Mouse (Mus musculus): Measurements from ENCODE around the gene Cage1. TPM values are rescaled to one million over a fixed set of nuclear protein-coding genes. Genes with fewer than 3 reads are reported as not detected.

The Cage1 gene
- polyA plus RNA-seq (2014; fragmentation: Illumina TruSeq; extraction: RNeasy Lipid Tissue Mini Kit (QIAGEN cat#74804); ENCODE audit: low read depth, low replicate concordance), result 8.1 TPM

GRCm38 (mm10) chr13:38037044-38037687 is at the start of gene Cage1:
Cage1 (minus strand) TSS chr13:38037069.

DNA sequence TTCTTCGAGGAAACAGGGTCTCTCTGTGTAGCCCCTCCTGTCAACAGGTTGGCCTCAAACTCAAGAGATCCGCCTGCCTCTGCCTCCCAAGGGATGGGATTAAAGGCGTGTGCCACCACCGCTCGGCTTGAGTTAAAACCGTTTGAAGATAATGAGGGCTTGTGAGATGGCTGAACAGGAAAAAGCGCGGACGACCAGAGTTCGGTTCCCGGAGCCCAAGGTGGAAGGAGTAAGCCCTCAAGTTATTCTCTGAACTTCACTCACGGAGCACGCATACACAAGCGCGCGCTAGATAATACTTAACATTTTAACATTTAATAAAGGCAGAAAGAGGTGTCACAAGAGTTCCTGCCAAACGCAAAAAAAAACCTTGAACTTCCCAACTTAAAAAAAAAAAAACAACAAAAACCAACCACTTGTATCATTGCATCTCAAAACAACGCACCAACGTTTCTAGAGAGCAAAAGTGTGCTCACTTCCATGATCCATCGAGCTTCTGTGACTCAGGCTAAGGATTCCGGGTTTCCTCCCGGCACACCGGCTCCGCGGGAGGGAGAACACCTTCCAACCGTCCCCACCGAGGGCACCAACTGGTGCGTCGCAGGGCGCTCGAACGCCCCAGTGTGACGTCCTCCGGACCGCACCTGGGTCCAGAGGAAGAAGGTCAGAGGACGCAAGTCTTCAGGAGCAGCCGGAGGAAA is 376 bp downstream of the Cage1 start, which contains the start of gene Riok1:
Riok1 (plus strand) TSS at position 653 of the 701 bp plus-strand sequence.

DNA sequence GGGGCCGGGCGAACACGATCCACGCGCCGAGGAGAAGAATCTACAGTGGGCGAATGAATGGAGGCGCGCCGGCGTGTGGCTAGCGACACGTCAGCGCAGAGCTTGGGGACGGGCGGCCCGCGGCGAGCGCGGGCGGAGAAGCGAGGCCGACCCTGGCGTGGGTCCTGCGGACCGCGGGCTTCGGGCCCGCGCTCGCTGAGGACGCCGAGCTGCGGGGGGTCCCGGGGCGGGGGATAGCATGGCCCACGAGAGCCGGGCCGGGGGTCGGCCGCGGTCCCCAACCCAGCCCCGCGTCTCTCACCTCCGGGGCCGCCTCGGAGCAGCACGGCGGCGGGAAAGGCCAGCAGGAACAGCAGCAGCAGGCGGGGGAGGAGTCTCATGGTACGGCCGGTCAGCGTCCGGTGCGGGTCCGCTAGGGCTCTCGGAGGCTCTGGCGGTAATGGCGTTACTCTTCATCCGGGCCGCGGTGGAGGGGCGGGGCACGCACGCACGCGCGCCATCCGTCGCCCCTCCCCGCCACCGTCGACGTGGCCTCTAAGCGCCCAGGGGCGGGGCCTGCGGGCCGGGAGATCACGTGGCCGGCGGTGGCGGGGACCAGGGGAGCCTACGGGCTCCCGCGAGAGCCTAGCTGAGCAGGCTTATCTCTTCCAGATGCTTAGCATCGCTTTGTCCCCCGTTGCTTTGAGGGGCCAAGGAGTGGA is 43.0 kb downstream of the Cage1 start, which contains the start of gene Ssr1:
Ssr1 (minus strand) TSS at position 514 of the 701 bp plus-strand sequence.

Other genes with a start within 250 kb of the Cage1 start
- 64.6 TPM for gene Ssr1, start 42.9 kb downstream of the Cage1 start, polyA plus RNA-seq (2014; fragmentation: Illumina TruSeq; extraction: RNeasy Lipid Tissue Mini Kit (QIAGEN cat#74804); ENCODE audit: low read depth, low replicate concordance)
- gene Riok1, start 74 bp downstream of the Cage1 start, polyA plus RNA-seq (2014; fragmentation: Illumina TruSeq; extraction: RNeasy Lipid Tissue Mini Kit (QIAGEN cat#74804); ENCODE audit: low read depth, low replicate concordance), result 16.2 TPM
- gene Dsp, start 114.2 kb upstream of the Cage1 start, polyA plus RNA-seq (2014; fragmentation: Illumina TruSeq; extraction: RNeasy Lipid Tissue Mini Kit (QIAGEN cat#74804); ENCODE audit: low read depth, low replicate concordance), result 39.9 TPM
- gene Snrnp48, start 167.9 kb upstream of the Cage1 start, polyA plus RNA-seq (2014; fragmentation: Illumina TruSeq; extraction: RNeasy Lipid Tissue Mini Kit (QIAGEN cat#74804); ENCODE audit: low read depth, low replicate concordance), result 17.0 TPM